Mouse (Mus musculus): ENCODE measurements around the gene Slc12a8.

- TF ChIP-seq CTCF (conservative IDR thresholded peaks at IDR 0.05; ENCODE audit: low read length) (peak; percentile 36), NANOG (IDR thresholded peaks at IDR 0.05; ENCODE audit: borderline replicate concordance, low read length) (no peak)
Measured at GRCm38 (mm10) chr16:33706111-33706890, 189.2 kb downstream of the Slc12a8 start.
